Mouse (Mus musculus) MEL (cell line): ENCODE results near the gene Prdx6b. TPM values are rescaled to one million over a fixed set of nuclear protein-coding genes. Genes with fewer than 3 reads are reported as not detected.
A peak's percentile ranks its signal among the peaks of the same experiment; 100 is the strongest.

Source experiments
- DNase-seq: peaks from one replicate; pipeline ENCODE4 v3.0.0; 2011; ENCODE audit warnings: low read depth, low spot score
- H3K27ac ChIP-seq: 2 replicates; pipeline ENCODE4 v1.5.1; 2012; ENCODE audit warnings: low read depth, mild to moderate bottlenecking, control low read depth, low read length, moderate library complexity; ENCODE audit not compliant: control insufficient read depth
- H3K27me3 ChIP-seq, 2 experiments: fragments of 150-350 bp in 1 of 2; sonication (generic) in 1 of 2; 2 replicates each; pipeline ENCODE4 v1.6.1; 2012; ENCODE audit warnings: low read length in 2 of 2, mild to moderate bottlenecking in 2 of 2, improper control_type of control experiment in 1 of 2, moderate library complexity in 1 of 2; ENCODE audit not compliant: insufficient read depth in 2 of 2, control insufficient read depth in 1 of 2
- H3K36me3 ChIP-seq, 2 experiments: 2 replicates each; pipeline ENCODE4 v1.6.1; 2012 to 2014; ENCODE audit warnings: low read length in 2 of 2, improper control_type of control experiment in 1 of 2, inconsistent platforms in 1 of 2, mild to moderate bottlenecking in 1 of 2; ENCODE audit not compliant: insufficient read depth in 2 of 2, control insufficient read depth in 1 of 2
- H3K4me1 ChIP-seq, 2 experiments: fragments of 150-350 bp in 1 of 2; sonication (generic) in 1 of 2; 2 replicates each; pipeline ENCODE4 v1.6.1; 2012; ENCODE audit warnings: low read length in 2 of 2, improper control_type of control experiment in 1 of 2, mild to moderate bottlenecking in 1 of 2; ENCODE audit not compliant: insufficient read depth in 2 of 2, control insufficient read depth in 1 of 2
- H3K4me3 ChIP-seq, 2 experiments: fragments of 150-350 bp in 1 of 2; sonication (generic) in 1 of 2; 2 replicates each; pipeline ENCODE4 v1.5.1; 2012; ENCODE audit warnings: low read depth in 2 of 2, low read length in 2 of 2, mild to moderate bottlenecking in 2 of 2, moderate library complexity in 2 of 2, control low read depth in 1 of 2, improper control_type of control experiment in 1 of 2; ENCODE audit not compliant: control insufficient read depth in 1 of 2, insufficient read depth in 1 of 2
- H3K79me2 ChIP-seq: 2 replicates; pipeline ENCODE4 v1.6.1; 2012; ENCODE audit warnings: mild to moderate bottlenecking, low read length, moderate library complexity; ENCODE audit not compliant: control insufficient read depth, poor library complexity, insufficient read depth
- H3K9ac ChIP-seq: 2 replicates; pipeline ENCODE4 v1.6.1; 2012; ENCODE audit warnings: low read depth, mild to moderate bottlenecking, control low read depth, low read length, moderate library complexity; ENCODE audit not compliant: control insufficient read depth, poor library complexity, severe bottlenecking
- H3K9me3 ChIP-seq: fragments of 150-350 bp; sonication (generic); replicated peaks from 2 replicates; pipeline ENCODE4 v1.6.1; 2012; ENCODE audit warnings: mild to moderate bottlenecking, low read length, improper control_type of control experiment, moderate library complexity; ENCODE audit not compliant: insufficient read depth
- ETS1 ChIP-seq: IDR thresholded peaks from 2 replicates; pipeline ENCODE4 v1.6.1; 2012; ENCODE audit warnings: low read depth, mild to moderate bottlenecking, inconsistent platforms, low read length, improper control_type of control experiment, moderate library complexity
- GABPA ChIP-seq: IDR thresholded peaks from 2 replicates; pipeline ENCODE4 v1.6.1; 2012; ENCODE audit warnings: low read depth, mild to moderate bottlenecking, inconsistent platforms, low read length, improper control_type of control experiment, moderate library complexity
- HCFC1 ChIP-seq: IDR thresholded peaks from 2 replicates; pipeline ENCODE4 v1.6.1; 2012; ENCODE audit warnings: low read depth, mild to moderate bottlenecking, inconsistent platforms, low read length, improper control_type of control experiment, moderate library complexity
- JUND ChIP-seq: IDR thresholded peaks from 2 replicates; pipeline ENCODE4 v1.6.1; 2011; ENCODE audit warnings: low read depth, mild to moderate bottlenecking, improper control_type of control experiment, low read length
- MEF2A ChIP-seq: IDR thresholded peaks from 2 replicates; pipeline ENCODE4 v1.6.1; 2014; ENCODE audit warnings: low read depth, mild to moderate bottlenecking, inconsistent platforms, low read length, improper control_type of control experiment; ENCODE audit not compliant: poor library complexity, insufficient replicate concordance, severe bottlenecking; ENCODE audit errors: extremely low read depth
- MYC ChIP-seq: IDR thresholded peaks from 2 replicates; pipeline ENCODE4 v1.6.1; 2011; ENCODE audit warnings: low read depth, mild to moderate bottlenecking, low read length, improper control_type of control experiment, moderate library complexity
- TAL1 ChIP-seq: IDR thresholded peaks from 2 replicates; pipeline ENCODE4 v1.6.1; 2012; ENCODE audit warnings: mild to moderate bottlenecking, inconsistent platforms, low read length, moderate library complexity, mixed read lengths
- TCF12 ChIP-seq: IDR thresholded peaks from 2 replicates; pipeline ENCODE4 v1.6.1; 2014; ENCODE audit warnings: low read depth, mild to moderate bottlenecking, inconsistent platforms, low read length, improper control_type of control experiment, moderate library complexity
- ZNF384 ChIP-seq: IDR thresholded peaks from 2 replicates; pipeline ENCODE4 v1.6.1; 2012; ENCODE audit warnings: low read depth, mild to moderate bottlenecking, inconsistent platforms, low read length, improper control_type of control experiment
- polyA plus RNA-seq, 2 experiments: library from polyadenylated mRNA; stranded (reverse) in 1 of 2; unstranded in 1 of 2; fragments of >175 nt in 1 of 2; fragments of >200 nt in 1 of 2; gene quantifications; 2 replicates each; pipeline versions ENCODE4 v1.2.1 to v1.2.4; 2012; ENCODE audit warnings: low replicate concordance in 2 of 2, low read depth in 1 of 2; ENCODE audit not compliant: insufficient read length in 2 of 2, insufficient read depth in 1 of 2, missing spikeins in 1 of 2
- total RNA-seq: library from RNA; depleted of rRNA; stranded (reverse); fragments of 300-350 nt; gene quantifications from 2 replicates; pipeline ENCODE4 v1.2.3, GENCODE M21; 2012; rRNA removed

Prdx6b gene
- not detected in 2 replicates for total RNA-seq
- polyA plus RNA-seq, result not detected

- Histone ChIP-seq H3K79me2 (no peaks in the 10 kb centered on the region), H3K9me3 (no peaks in the 10 kb centered on the region), H3K36me3 (no peaks in the 10 kb centered on the region), H3K27ac (no peak within 1 kb of the TSS), H3K4me3 (no peak within 1 kb of the TSS), H3K27me3 (no peaks in the 10 kb centered on the region; a peak in 1 of 4 replicates), H3K9ac (no peak within 1 kb of the TSS), H3K4me1 (no peaks in the 10 kb centered on the region)
- TF ChIP-seq GABPA (no peak), TAL1 (no peak), ZNF384 (no peak)
- DNase-seq, result no peak
Observed at GRCm38 (mm10) chr2:80292172-80292571, at the start of gene Prdx6b. Gene Prdx6b, plus strand, starts transcription at chr2:80292472.

DNA sequence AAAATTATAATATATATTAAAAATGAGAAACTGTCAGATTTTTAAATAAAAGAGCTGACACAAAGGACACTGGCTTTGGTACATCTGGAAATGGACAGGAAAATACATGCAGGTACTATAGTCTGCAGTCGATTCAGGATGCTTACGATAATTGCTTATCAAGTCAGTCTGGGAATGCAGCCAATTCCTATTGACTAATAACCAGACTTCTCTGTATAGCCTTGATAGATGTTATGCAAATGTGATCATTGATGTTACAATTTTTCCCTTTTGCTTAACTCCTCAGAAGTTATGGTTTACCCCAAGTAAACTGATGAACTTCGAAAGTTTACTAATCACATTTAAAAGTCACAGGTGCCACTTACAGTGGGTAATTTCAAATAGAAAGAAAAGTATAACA is 44.8 kb upstream of the Prdx6b start:
- DNase-seq, result peak; percentile 14
- Histone ChIP-seq H3K9ac (no peak overlapping the region), H3K9me3 (no peaks in the 10 kb centered on the region), H3K4me1 (no peaks in the 10 kb centered on the region), H3K79me2 (no peaks in the 10 kb centered on the region), H3K4me3 (no peak overlapping the region), H3K36me3 (no peaks in the 10 kb centered on the region), H3K27ac (no peak overlapping the region), H3K27me3 (no peaks in the 10 kb centered on the region)
- TF ChIP-seq TCF12, result no peak
- no peak for TF ChIP-seq TAL1
- TF ChIP-seq GABPA, result no peak
- TF ChIP-seq JUND, result no peak
- TF ChIP-seq MYC, result no peak
- no peak for TF ChIP-seq ETS1
- TF ChIP-seq HCFC1, result no peak

DNA sequence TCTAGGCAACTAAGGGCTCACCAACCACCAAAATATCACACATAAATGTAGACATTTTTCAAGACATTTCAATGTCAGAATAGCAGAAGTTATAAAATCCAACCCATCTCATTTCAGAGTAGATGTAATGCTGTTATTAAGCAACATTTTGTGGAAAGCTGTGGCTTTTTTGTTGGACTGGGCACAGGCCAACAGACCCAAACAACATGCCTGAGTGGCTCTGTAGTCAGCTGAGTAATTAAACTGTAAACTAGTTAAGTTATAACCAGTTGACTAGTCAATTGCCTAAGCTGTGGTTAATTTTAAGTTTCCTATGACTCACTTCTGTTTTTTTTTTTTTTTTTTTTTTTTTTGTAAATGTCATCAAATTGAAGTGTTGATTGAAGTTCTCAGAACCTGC is 44.4 kb upstream of the Prdx6b start:
- Histone ChIP-seq H3K27me3 (no peaks in the 10 kb centered on the region), H3K9ac (no peak overlapping the region), H3K79me2 (no peaks in the 10 kb centered on the region), H3K9me3 (no peaks in the 10 kb centered on the region), H3K4me1 (no peaks in the 10 kb centered on the region), H3K4me3 (no peak overlapping the region), H3K36me3 (no peaks in the 10 kb centered on the region), H3K27ac (no peak overlapping the region)
- no peak for TF ChIP-seq MEF2A
- no peak for DNase-seq
